Mouse (Mus musculus): ENCODE data around the gene Map3k6.
A peak's percentile ranks its signal among the peaks of the same experiment; 100 is the strongest.

Gene Map3k6

GRCm38 (mm10) chr4:133213661-133214060 is 27.0 kb upstream of the Map3k6 start:
- no peak for DNase-seq (ENCODE audit: low spot score in 2 of 2)

GRCm38 (mm10) chr4:133217641-133218040 is 23.0 kb upstream of the Map3k6 start:
- DNase-seq (ENCODE audit: low spot score in 2 of 2): peak in 1 of 2 experiments; percentile 50

GRCm38 (mm10) chr4:133218745-133219144 is 21.9 kb upstream of the Map3k6 start:
- DNase-seq (ENCODE audit: low spot score in 2 of 2): no peak

- peak in 1 of 2 experiments; percentile 60 for DNase-seq (ENCODE audit: low spot score in 2 of 2)
Measured at GRCm38 (mm10) chr4:133220656-133221055, 20.0 kb upstream of the Map3k6 start.

- no peak for DNase-seq (ENCODE audit: low spot score in 2 of 2)
Measured at GRCm38 (mm10) chr4:133221701-133222100, 18.9 kb upstream of the Map3k6 start.

GRCm38 (mm10) chr4:133223875-133224274 is 16.7 kb upstream of the Map3k6 start:
- no peak for DNase-seq (ENCODE audit: low spot score in 2 of 2)

GRCm38 (mm10) chr4:133226073-133226472 is 14.5 kb upstream of the Map3k6 start:
- DNase-seq (ENCODE audit: low spot score in 2 of 2): no peak

- no peak for DNase-seq (ENCODE audit: low spot score in 2 of 2)
Measured at GRCm38 (mm10) chr4:133227636-133228035, 13.0 kb upstream of the Map3k6 start.

GRCm38 (mm10) chr4:133229582-133229981 is 11.0 kb upstream of the Map3k6 start:
- no peak for DNase-seq (ENCODE audit: low spot score in 2 of 2)

GRCm38 (mm10) chr4:133233285-133233976 is 7.2 kb upstream of the Map3k6 start:
- peak in 1 of 2 experiments; percentile 44 for DNase-seq (ENCODE audit: low spot score in 2 of 2)

GRCm38 (mm10) chr4:133234771-133235170 is 5.8 kb upstream of the Map3k6 start:
- no peak for DNase-seq (ENCODE audit: low spot score in 2 of 2)

- no peak for DNase-seq (ENCODE audit: low spot score in 2 of 2)
Measured at GRCm38 (mm10) chr4:133235415-133235814, 5.2 kb upstream of the Map3k6 start.

- no peak for DNase-seq (ENCODE audit: low spot score in 2 of 2)
Measured at GRCm38 (mm10) chr4:133237911-133238310, 2.7 kb upstream of the Map3k6 start.

GRCm38 (mm10) chr4:133240934-133241908 is 603 bp downstream of the Map3k6 start:
- peak; percentile 86 to 92 for DNase-seq (ENCODE audit: low spot score in 2 of 2)

- no peak for DNase-seq (ENCODE audit: low spot score in 2 of 2)
Measured at GRCm38 (mm10) chr4:133241910-133242309, 1.3 kb downstream of the Map3k6 start.

GRCm38 (mm10) chr4:133242710-133243109 is 2.1 kb downstream of the Map3k6 start:
- DNase-seq (ENCODE audit: low spot score in 2 of 2): no peak

- no peak for DNase-seq (ENCODE audit: low spot score in 2 of 2)
Measured at GRCm38 (mm10) chr4:133243538-133243937, 2.9 kb downstream of the Map3k6 start.

GRCm38 (mm10) chr4:133244289-133244688 is 3.7 kb downstream of the Map3k6 start:
- DNase-seq (ENCODE audit: low spot score in 2 of 2): no peak

- DNase-seq (ENCODE audit: low spot score in 2 of 2): no peak
Measured at GRCm38 (mm10) chr4:133247072-133247471, 6.5 kb downstream of the Map3k6 start.

GRCm38 (mm10) chr4:133247806-133248449 is 7.3 kb downstream of the Map3k6 start:
- DNase-seq (ENCODE audit: low spot score in 2 of 2): no peak

- peak; percentile 82 to 87 for DNase-seq (ENCODE audit: low spot score in 2 of 2)
Measured at GRCm38 (mm10) chr4:133250609-133251008, 10.0 kb downstream of the Map3k6 start.

- DNase-seq (ENCODE audit: low spot score in 2 of 2): peak in 1 of 2 experiments; percentile 48
Measured at GRCm38 (mm10) chr4:133251214-133251613, 10.6 kb downstream of the Map3k6 start.

All from urinary bladder, adult 18-20 months (tissue).